Mouse (Mus musculus) liver, embryonic 14.5 days (tissue): ENCODE measurements around the gene Laptm5. TPM values are rescaled to one million over a fixed set of nuclear protein-coding genes. Genes with fewer than 3 reads are reported as not detected.

Experiments
- ATAC-seq: fragments of 200-750 bp; cut with Nextera tagmentation; 2 replicates; pipeline ENCODE4 v1.8.0; 2017; ENCODE audit warnings: moderate number of reproducible peaks, mild to moderate bottlenecking, moderate library complexity; ENCODE audit not compliant: insufficient read depth
- DNase-seq, 3 experiments: peaks; one replicate each; pipeline ENCODE4 v3.0.0-alpha.2; 2012 to 2013; ENCODE audit warnings: low read depth in 3 of 3, low spot score in 3 of 3
- H3K27ac ChIP-seq: fragments of 300-500 bp; sonication (generic); 2 replicates; pipeline ENCODE4 v1.5.1; 2014; ENCODE audit warnings: moderate library complexity, mild to moderate bottlenecking, control low read depth, inconsistent platforms
- H3K27me3 ChIP-seq: fragments of 300-500 bp; sonication (generic); 2 replicates; pipeline ENCODE4 v1.6.1; 2014; ENCODE audit warnings: mild to moderate bottlenecking, low read length, moderate library complexity; ENCODE audit not compliant: control insufficient read depth, insufficient read depth
- H3K36me3 ChIP-seq: fragments of 300-500 bp; sonication (generic); replicated peaks from 2 replicates; pipeline ENCODE4 v1.6.1; 2014; ENCODE audit warnings: low read depth; ENCODE audit not compliant: control insufficient read depth, insufficient read depth
- H3K4me1 ChIP-seq, 2 experiments: fragments of 200-500 bp in 1 of 2; fragments of 300-500 bp in 1 of 2; sonication (generic) in 1 of 2; replicated peaks; 2 replicates each; pipeline ENCODE4 v1.6.1; 2012 to 2014; ENCODE audit warnings: antibody characterized with exemption in 1 of 2, inconsistent platforms in 1 of 2, low read length in 1 of 2; ENCODE audit not compliant: control insufficient read depth in 2 of 2, insufficient read depth in 2 of 2
- H3K4me2 ChIP-seq: fragments of 300-500 bp; sonication (generic); 2 replicates; pipeline ENCODE4 v1.6.1; 2014; ENCODE audit warnings: low read depth, mild to moderate bottlenecking, control low read depth, moderate library complexity
- H3K4me3 ChIP-seq, 2 experiments: fragments of 200-500 bp in 1 of 2; fragments of 300-500 bp in 1 of 2; sonication (generic) in 1 of 2; 2 replicates each; pipeline ENCODE4 v1.5.1; 2012 to 2014; ENCODE audit warnings: low read depth in 2 of 2, low read length in 2 of 2, mild to moderate bottlenecking in 2 of 2, control low read depth in 1 of 2, inconsistent platforms in 1 of 2, moderate library complexity in 1 of 2; ENCODE audit not compliant: insufficient read depth in 1 of 2
- H3K9ac ChIP-seq: fragments of 300-500 bp; sonication (generic); replicated peaks from 2 replicates; pipeline ENCODE4 v1.6.1; 2014; ENCODE audit warnings: mild to moderate bottlenecking, control low read depth, moderate library complexity
- H3K9me3 ChIP-seq: fragments of 300-500 bp; sonication (generic); 2 replicates; pipeline ENCODE4 v1.6.1; 2016; ENCODE audit warnings: low read length, mixed read lengths; ENCODE audit not compliant: control insufficient read depth
- CTCF ChIP-seq: IDR thresholded peaks from 2 replicates; pipeline ENCODE4 v1.5.1; 2016; ENCODE audit warnings: antibody characterized with exemption, low read depth, control low read depth
- EP300 ChIP-seq: IDR thresholded peaks from 2 replicates; pipeline ENCODE4 v1.6.1; 2016; ENCODE audit warnings: antibody characterized with exemption, low read depth
- WGBS: fragments of 180-500 bp; shearing (Covaris S2); extraction: QIAGEN DNeasy Blood & Tissue Kit; methylation state at CpG from one replicate; pipeline ENCODE4 v1.1.7; 2014; ENCODE audit not compliant: insufficient replicate concordance; 5-methylcytosine and 5-hydroxymethylcytosine counted together
- polyA plus RNA-seq, 2 experiments: library from polyadenylated mRNA; depleted of rRNA in 1 of 2; stranded (reverse) in 1 of 2; unstranded in 1 of 2; fragments of >200 nt; fragmentation: Nextera tagmentation in 1 of 2; extraction: Ambion mirVana in 1 of 2; gene quantifications; 2 replicates each; pipeline versions ENCODE4 v1.2.1 to v1.2.3; 2012 to 2014

Laptm5 gene
- polyA plus RNA-seq, 2 experiments, result 31.0 to 64.3 TPM

GRCm38 (mm10) chr4:130872414-130872813, 40.5 kb upstream of the Laptm5 start:
- Histone ChIP-seq H3K36me3 (no peaks in the 10 kb centered on the region), H3K9ac (no peak overlapping the region), H3K27ac (no peak overlapping the region), H3K4me3 (no peak overlapping the region), H3K4me2 (no peak overlapping the region), H3K27me3 (no peaks in the 10 kb centered on the region; the same call in 1 of the 2 replicates), H3K9me3 (no peaks in the 10 kb centered on the region), H3K4me1 (no peaks in the 10 kb centered on the region)
- DNase-seq (no peak), ATAC-seq (no peak)
- WGBS, result 54% methylated on average over 11 of the region's 11 CpGs
- TF ChIP-seq CTCF, result no peak
- TF ChIP-seq EP300, result no peak

GRCm38 (mm10) chr4:130873440-130873839, 39.5 kb upstream of the Laptm5 start:
- 52% methylated on average over 5 of the region's 5 CpGs for WGBS
- H3K9me3 ChIP-seq, result no peaks in the 10 kb centered on the region
- H3K27ac ChIP-seq, result no peak overlapping the region
- no peaks in the 10 kb centered on the region; the same call in 1 of the 2 replicates for H3K27me3 ChIP-seq
- ATAC-seq (no peak), DNase-seq (no peak)
- no peaks in the 10 kb centered on the region for H3K36me3 ChIP-seq
- TF ChIP-seq CTCF (peak; percentile 74), EP300 (no peak)
- H3K4me1 ChIP-seq, result no peaks in the 10 kb centered on the region
- H3K4me3 ChIP-seq, result no peak overlapping the region
- no peak overlapping the region for H3K4me2 ChIP-seq
- H3K9ac ChIP-seq, result no peak overlapping the region

GRCm38 (mm10) chr4:130874601-130875000, 38.3 kb upstream of the Laptm5 start:
- 41% methylated on average over 10 of the region's 10 CpGs for WGBS
- H3K4me2 ChIP-seq, result no peak overlapping the region
- H3K9ac ChIP-seq, result no peak overlapping the region
- H3K9me3 ChIP-seq, result no peaks in the 10 kb centered on the region
- ATAC-seq (no peak), DNase-seq (no peak)
- H3K4me1 ChIP-seq, result no peaks in the 10 kb centered on the region
- TF ChIP-seq CTCF (no peak), EP300 (no peak)
- H3K27me3 ChIP-seq, result no peaks in the 10 kb centered on the region; the same call in 1 of the 2 replicates
- H3K4me3 ChIP-seq, result no peak overlapping the region
- H3K27ac ChIP-seq, result no peak overlapping the region
- no peaks in the 10 kb centered on the region for H3K36me3 ChIP-seq

- Histone ChIP-seq H3K27ac (no peak overlapping the region), H3K27me3 (no peaks in the 10 kb centered on the region; the same call in 1 of the 2 replicates), H3K4me1 (no peaks in the 10 kb centered on the region), H3K4me2 (no peak overlapping the region), H3K4me3 (no peak overlapping the region), H3K36me3 (no peaks in the 10 kb centered on the region), H3K9me3 (no peaks in the 10 kb centered on the region), H3K9ac (no peak overlapping the region)
- WGBS, result 48% methylated on average over 14 of the region's 14 CpGs
- ATAC-seq (no peak), DNase-seq (no peak)
- TF ChIP-seq EP300 (no peak), CTCF (no peak)
Observed at GRCm38 (mm10) chr4:130876016-130876726, 36.8 kb upstream of the Laptm5 start.

GRCm38 (mm10) chr4:130878273-130879047, 34.5 kb upstream of the Laptm5 start:
- H3K9me3 ChIP-seq, result no peaks in the 10 kb centered on the region
- H3K27ac ChIP-seq, result no peak overlapping the region
- H3K4me2 ChIP-seq, result no peak overlapping the region
- no peaks in the 10 kb centered on the region for H3K4me1 ChIP-seq
- ATAC-seq (no peak), DNase-seq (peak; percentile 27 to 44 (median 41))
- no peak overlapping the region for H3K9ac ChIP-seq
- H3K4me3 ChIP-seq, result no peak overlapping the region
- H3K36me3 ChIP-seq, result no peaks in the 10 kb centered on the region
- TF ChIP-seq EP300 (no peak), CTCF (peak; percentile 85)
- H3K27me3 ChIP-seq, result no peaks in the 10 kb centered on the region; the same call in 1 of the 2 replicates
- WGBS, result 8% methylated on average over 21 of the region's 21 CpGs
